Mouse (Mus musculus): Measurements from ENCODE around the gene Cx3cr1. TPM values are rescaled to one million over a fixed set of nuclear protein-coding genes. Genes with fewer than 3 reads are reported as not detected.
A peak's percentile ranks its signal among the peaks of the same experiment; 100 is the strongest.

Cx3cr1 gene
- polyA plus RNA-seq, 1 experiment from 2014 or later = 8.6 TPM

DNA sequence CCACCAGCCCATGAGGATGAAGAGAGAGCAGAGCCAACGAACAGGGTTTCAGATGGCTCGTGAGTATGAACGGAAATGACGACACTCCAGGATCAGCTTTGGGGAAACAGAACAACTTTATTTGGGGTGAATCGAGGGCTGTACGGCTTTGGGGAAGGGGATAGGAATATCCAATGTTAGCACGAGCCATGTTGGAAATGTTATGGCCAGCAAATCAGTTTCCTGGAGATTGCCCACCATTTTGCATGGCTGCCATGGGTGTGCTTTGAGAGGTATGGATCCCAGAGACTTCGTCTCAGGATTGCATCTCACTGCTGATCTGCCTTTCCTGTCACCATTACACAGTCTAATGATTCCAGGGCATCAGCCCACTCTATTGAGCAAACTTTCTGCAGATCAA, 29.6 kb upstream of the Cx3cr1 start:
- DNase-seq (ENCODE audit: low spot score) (no peak), ATAC-seq (ENCODE audit: low FRiP score, low TSS enrichment) (no peak)
- H3K4me3 ChIP-seq (ENCODE audit: low read depth, low read length) = no peak overlapping the region
- H3K4me1 ChIP-seq (replicated peaks; ENCODE audit: control insufficient read depth, insufficient read depth) = no peaks in the 10 kb centered on the region
- H3K9me3 ChIP-seq (ENCODE audit: control insufficient read depth, low read length) = no peaks in the 10 kb centered on the region
- H3K9ac ChIP-seq (ENCODE audit: low read length) = no peak overlapping the region
- TF ChIP-seq EP300 (optimal IDR thresholded peaks at IDR 0.05) = no peak
- no peak for TF ChIP-seq CTCF (IDR thresholded peaks at IDR 0.05; ENCODE audit: low read depth)
- no peaks in the 10 kb centered on the region for H3K36me3 ChIP-seq (ENCODE audit: control insufficient read depth, insufficient read depth, low read length)
- H3K27ac ChIP-seq (replicated peaks) = no peak overlapping the region
- no peak overlapping the region for H3K4me2 ChIP-seq (replicated peaks; ENCODE audit: low read depth)
- WGBS = 88% methylated on average over 8 of the region's 8 CpGs
- H3K27me3 ChIP-seq (ENCODE audit: control insufficient read depth, insufficient read depth, low read length) = no peaks in the 10 kb centered on the region

DNA sequence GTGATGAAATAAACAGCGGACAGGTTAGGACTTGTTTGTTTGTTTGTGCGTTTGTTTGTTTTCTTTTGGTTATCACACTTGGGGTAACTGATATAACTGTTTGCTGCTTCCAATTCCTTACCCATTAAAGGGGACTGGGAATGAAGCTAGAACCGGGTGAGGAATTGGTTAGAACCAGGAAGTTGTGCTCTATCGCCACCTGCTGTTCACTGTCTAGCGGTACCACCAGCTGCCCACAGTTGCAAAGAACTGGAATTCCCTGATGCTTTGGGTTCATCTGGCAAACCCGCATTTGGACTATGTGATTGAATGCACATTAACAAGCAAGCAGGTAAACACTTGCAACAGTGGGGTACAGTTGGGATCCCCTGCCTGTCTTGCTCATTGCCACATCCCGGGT, 29.0 kb upstream of the Cx3cr1 start:
- H3K9me3 ChIP-seq (ENCODE audit: control insufficient read depth, low read length) = no peaks in the 10 kb centered on the region
- no peak overlapping the region for H3K27ac ChIP-seq (replicated peaks)
- H3K4me3 ChIP-seq (ENCODE audit: low read depth, low read length) = no peak overlapping the region
- no peak overlapping the region for H3K4me2 ChIP-seq (replicated peaks; ENCODE audit: low read depth)
- H3K36me3 ChIP-seq (ENCODE audit: control insufficient read depth, insufficient read depth, low read length) = no peaks in the 10 kb centered on the region
- no peaks in the 10 kb centered on the region for H3K4me1 ChIP-seq (replicated peaks; ENCODE audit: control insufficient read depth, insufficient read depth)
- ATAC-seq (ENCODE audit: low FRiP score, low TSS enrichment) (peak; percentile 74), DNase-seq (ENCODE audit: low spot score) (peak; percentile 73)
- TF ChIP-seq CTCF (IDR thresholded peaks at IDR 0.05; ENCODE audit: low read depth) = peak; percentile 93
- no peak for TF ChIP-seq EP300 (optimal IDR thresholded peaks at IDR 0.05)
- H3K27me3 ChIP-seq (ENCODE audit: control insufficient read depth, insufficient read depth, low read length) = no peaks in the 10 kb centered on the region
- no peak overlapping the region for H3K9ac ChIP-seq (ENCODE audit: low read length)
- WGBS = 20% methylated on average over 7 of the region's 7 CpGs

DNA sequence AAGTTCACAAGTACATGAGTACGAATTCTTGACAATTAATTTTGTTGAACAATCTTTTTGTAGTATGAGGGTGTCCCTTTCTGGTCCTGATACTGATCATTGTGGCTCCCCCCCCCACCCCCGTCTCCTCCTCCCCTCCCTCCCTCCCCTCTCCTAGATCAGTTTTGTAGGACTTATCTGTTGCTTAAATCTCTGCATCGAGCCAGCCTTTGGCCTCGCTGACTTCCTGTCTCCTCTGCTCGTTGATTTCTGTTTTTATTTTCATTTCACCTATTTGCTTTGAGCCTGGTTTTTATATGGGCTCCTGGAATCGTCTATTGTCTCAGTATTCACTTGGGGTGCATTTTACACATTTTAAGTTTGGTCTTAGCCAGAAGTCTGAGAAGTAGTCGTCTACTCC, 26.2 kb upstream of the Cx3cr1 start:
- H3K36me3 ChIP-seq (ENCODE audit: control insufficient read depth, insufficient read depth, low read length) = no peaks in the 10 kb centered on the region
- H3K27me3 ChIP-seq (ENCODE audit: control insufficient read depth, insufficient read depth, low read length) = no peaks in the 10 kb centered on the region
- DNase-seq (ENCODE audit: low spot score) (no peak), ATAC-seq (ENCODE audit: low FRiP score, low TSS enrichment) (no peak)
- TF ChIP-seq CTCF (IDR thresholded peaks at IDR 0.05; ENCODE audit: low read depth) (no peak), EP300 (optimal IDR thresholded peaks at IDR 0.05) (no peak)
- H3K4me3 ChIP-seq (ENCODE audit: low read depth, low read length) = no peak overlapping the region
- no peak overlapping the region for H3K4me2 ChIP-seq (replicated peaks; ENCODE audit: low read depth)
- H3K4me1 ChIP-seq (replicated peaks; ENCODE audit: control insufficient read depth, insufficient read depth) = no peaks in the 10 kb centered on the region
- no peaks in the 10 kb centered on the region for H3K9me3 ChIP-seq (ENCODE audit: control insufficient read depth, low read length)
- no peak overlapping the region for H3K9ac ChIP-seq (ENCODE audit: low read length)
- no peak overlapping the region for H3K27ac ChIP-seq (replicated peaks)
- WGBS = 60% methylated on average over 7 of the region's 7 CpGs

DNA sequence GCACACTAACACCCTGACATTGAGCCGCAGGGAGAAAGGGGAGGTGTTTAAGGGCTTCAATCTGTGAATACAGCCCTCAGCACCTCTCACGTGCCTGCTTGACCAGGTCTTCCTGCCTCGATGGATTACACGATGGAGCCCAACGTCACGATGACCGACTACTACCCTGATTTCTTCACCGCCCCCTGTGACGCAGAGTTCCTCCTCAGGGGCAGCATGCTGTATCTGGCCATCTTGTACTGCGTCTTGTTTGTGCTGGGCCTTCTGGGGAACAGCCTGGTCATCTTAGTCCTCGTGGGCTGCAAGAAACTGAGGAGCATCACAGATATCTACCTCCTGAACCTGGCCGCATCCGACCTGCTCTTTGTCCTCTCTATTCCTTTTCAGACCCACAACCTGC, 24.0 kb upstream of the Cx3cr1 start:
- no peak overlapping the region for H3K4me3 ChIP-seq (ENCODE audit: low read depth, low read length)
- no peak overlapping the region for H3K27ac ChIP-seq (replicated peaks)
- H3K9me3 ChIP-seq (ENCODE audit: control insufficient read depth, low read length) = no peaks in the 10 kb centered on the region
- H3K9ac ChIP-seq (ENCODE audit: low read length) = no peak overlapping the region
- H3K4me2 ChIP-seq (replicated peaks; ENCODE audit: low read depth) = no peak overlapping the region
- no peaks in the 10 kb centered on the region for H3K27me3 ChIP-seq (ENCODE audit: control insufficient read depth, insufficient read depth, low read length)
- no peaks in the 10 kb centered on the region for H3K36me3 ChIP-seq (ENCODE audit: control insufficient read depth, insufficient read depth, low read length)
- 88% methylated on average over 13 of the region's 13 CpGs for WGBS
- no peak for DNase-seq (ENCODE audit: low spot score)
- ATAC-seq (ENCODE audit: low FRiP score, low TSS enrichment) = no peak
- TF ChIP-seq CTCF (IDR thresholded peaks at IDR 0.05; ENCODE audit: low read depth) (no peak), EP300 (optimal IDR thresholded peaks at IDR 0.05) (no peak)
- no peaks in the 10 kb centered on the region for H3K4me1 ChIP-seq (replicated peaks; ENCODE audit: control insufficient read depth, insufficient read depth)

DNA sequence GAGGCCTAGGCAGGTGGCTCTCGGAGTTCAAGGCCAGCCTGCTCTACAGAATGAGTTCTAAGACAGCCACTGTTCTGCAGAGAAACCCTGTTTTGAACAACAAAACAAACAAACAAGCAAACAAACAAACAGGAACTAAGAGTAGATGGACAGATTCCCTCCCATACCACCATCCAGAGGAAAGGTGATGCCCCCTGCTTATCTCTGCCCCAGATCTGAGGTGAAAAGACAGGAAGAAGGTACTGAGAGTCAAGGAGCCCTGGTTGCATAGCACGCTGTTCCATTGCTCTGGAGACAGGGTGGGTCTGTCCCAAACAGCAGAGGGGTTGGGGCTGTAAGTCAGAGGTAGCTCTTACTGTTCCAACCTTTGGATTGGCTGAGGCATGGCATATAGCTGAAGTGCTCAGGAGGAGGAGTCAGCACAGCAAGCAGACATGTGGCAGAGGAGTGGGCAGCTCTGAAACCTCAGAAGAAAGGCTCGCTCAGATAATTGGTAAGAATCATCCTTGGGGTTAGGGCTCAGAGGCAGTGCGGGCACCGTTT, 22.1 kb upstream of the Cx3cr1 start, which contains the start of gene Ccr8:
Ccr8 (plus strand) TSS at position 419 of the 543 bp plus-strand sequence.
- 64% methylated on average over 5 of the region's 5 CpGs for WGBS
- no peak for DNase-seq (ENCODE audit: low spot score)
- Histone ChIP-seq H3K4me1 (replicated peaks; ENCODE audit: control insufficient read depth, insufficient read depth) (no peaks in the 10 kb centered on the region), H3K27me3 (ENCODE audit: control insufficient read depth, insufficient read depth, low read length) (no peaks in the 10 kb centered on the region), H3K27ac (replicated peaks) (no peak within 1 kb of the TSS), H3K4me3 (ENCODE audit: low read depth, low read length) (no peak within 1 kb of the TSS), H3K4me2 (replicated peaks; ENCODE audit: low read depth) (no peak within 1 kb of the TSS), H3K36me3 (ENCODE audit: control insufficient read depth, insufficient read depth, low read length) (no peaks in the 10 kb centered on the region), H3K9me3 (ENCODE audit: control insufficient read depth, low read length) (no peaks in the 10 kb centered on the region), H3K9ac (ENCODE audit: low read length) (no peak within 1 kb of the TSS)
- no peak for ATAC-seq (ENCODE audit: low FRiP score, low TSS enrichment)
- TF ChIP-seq CTCF (IDR thresholded peaks at IDR 0.05; ENCODE audit: low read depth) (no peak), EP300 (optimal IDR thresholded peaks at IDR 0.05) (no peak)

DNA sequence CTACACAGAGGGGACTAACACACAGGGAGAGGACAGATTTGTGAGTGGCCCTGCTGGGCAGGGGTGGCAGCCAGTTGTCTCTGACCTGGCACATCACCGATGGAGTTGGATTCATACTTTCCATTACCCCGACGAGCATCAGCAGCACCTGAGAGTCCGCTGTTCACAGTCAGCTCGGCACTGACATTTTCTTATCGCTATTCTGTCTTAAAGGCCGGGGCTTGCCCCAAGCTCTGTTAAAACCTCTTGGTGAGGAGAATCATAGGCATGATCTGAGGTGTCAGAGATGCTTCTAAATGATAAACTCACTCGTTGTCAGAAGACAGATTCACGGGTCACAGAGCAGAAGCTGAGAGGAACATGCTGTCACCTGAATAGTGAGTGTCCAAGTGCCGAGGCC, 21.4 kb upstream of the Cx3cr1 start:
- 82% methylated on average over 10 of the region's 10 CpGs for WGBS
- H3K27ac ChIP-seq (replicated peaks) = no peak overlapping the region
- TF ChIP-seq EP300 (optimal IDR thresholded peaks at IDR 0.05) = no peak
- TF ChIP-seq CTCF (IDR thresholded peaks at IDR 0.05; ENCODE audit: low read depth) = no peak
- no peaks in the 10 kb centered on the region for H3K9me3 ChIP-seq (ENCODE audit: control insufficient read depth, low read length)
- H3K9ac ChIP-seq (ENCODE audit: low read length) = no peak overlapping the region
- no peaks in the 10 kb centered on the region for H3K4me1 ChIP-seq (replicated peaks; ENCODE audit: control insufficient read depth, insufficient read depth)
- H3K4me3 ChIP-seq (ENCODE audit: low read depth, low read length) = no peak overlapping the region
- no peaks in the 10 kb centered on the region for H3K27me3 ChIP-seq (ENCODE audit: control insufficient read depth, insufficient read depth, low read length)
- no peak for ATAC-seq (ENCODE audit: low FRiP score, low TSS enrichment)
- H3K4me2 ChIP-seq (replicated peaks; ENCODE audit: low read depth) = no peak overlapping the region
- DNase-seq (ENCODE audit: low spot score) = no peak
- H3K36me3 ChIP-seq (ENCODE audit: control insufficient read depth, insufficient read depth, low read length) = no peaks in the 10 kb centered on the region
